Mouse (Mus musculus): ENCODE data around the gene Birc7.

Birc7 gene

DNA sequence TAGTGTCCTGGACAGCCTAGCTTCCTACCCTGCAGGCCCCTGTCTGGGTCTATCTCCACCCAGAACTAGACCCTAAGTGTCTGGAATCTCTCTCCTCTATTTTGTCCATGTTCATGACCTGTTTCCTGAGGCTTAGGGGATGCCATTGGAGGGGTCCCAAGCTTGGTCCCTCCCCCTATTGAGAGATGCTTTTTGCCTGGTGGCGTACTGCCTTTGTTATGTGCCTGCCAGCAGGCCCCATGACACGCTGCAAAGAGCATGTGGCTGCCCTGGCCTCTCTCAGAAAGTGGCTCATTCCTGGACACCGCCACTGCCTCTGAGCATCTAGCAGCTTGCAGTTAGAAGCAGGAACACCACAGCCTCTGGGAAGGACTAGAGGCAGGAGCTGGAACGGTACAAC is at the start of gene Birc7:
Gene Birc7 (plus strand): TSS at position 301 of the 400 bp plus-strand sequence.
- DNase-seq (ENCODE audit: low spot score in 2 of 2) = no peak

DNA sequence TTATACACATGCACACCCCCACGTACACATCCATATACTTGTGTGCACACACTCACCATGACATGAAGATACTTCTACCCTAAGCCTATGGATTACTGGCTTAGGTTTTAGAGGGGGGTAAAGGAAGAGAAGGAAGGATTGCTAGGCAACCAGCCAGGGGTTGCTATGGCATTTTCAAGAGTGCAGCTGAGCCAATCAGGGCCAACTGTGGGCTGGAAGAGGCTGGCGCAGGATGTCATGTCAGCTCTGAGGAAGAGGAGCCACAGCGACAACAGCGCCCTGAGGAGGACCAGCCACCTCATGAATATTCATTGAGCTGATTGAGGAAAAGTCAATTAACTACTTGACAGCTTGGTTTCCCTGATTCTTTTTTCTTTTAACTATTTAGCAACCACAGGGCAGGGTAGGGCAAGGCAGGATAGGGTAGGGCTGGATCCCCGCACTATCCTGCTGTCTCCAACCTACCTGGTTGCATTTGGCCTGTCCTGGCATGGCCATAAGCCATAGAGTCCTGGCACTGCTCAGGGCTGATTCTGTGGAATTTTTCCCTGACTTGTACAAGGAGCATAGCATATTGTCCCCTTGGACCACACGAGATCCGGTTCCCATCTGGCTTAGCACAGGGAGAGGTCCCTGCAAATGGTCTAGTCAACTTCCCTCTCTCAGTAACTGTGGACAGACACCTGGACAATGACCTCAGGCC is 49.3 kb upstream of the Birc7 start:
- no peak for DNase-seq (ENCODE audit: low spot score in 2 of 2)

DNA sequence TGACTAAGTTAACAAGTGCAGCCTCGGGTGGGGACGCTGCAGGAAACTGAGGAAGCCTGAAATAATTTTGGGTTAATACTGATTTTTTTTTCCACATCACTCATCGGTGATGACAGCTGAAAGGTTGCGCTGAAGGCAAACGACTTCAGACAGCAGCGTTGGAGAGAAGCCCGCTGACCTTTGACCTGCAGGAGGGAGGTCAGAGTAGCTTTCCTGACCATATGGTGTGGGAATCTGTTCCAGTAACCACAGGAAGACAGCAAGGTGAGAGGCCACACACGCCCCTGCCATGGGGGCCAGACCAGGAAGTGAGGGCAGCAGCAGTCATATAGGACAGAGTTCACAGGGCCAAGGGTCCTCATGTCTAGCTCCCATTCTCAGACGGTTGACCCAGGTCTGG is 47.5 kb upstream of the Birc7 start:
- DNase-seq (ENCODE audit: low spot score in 2 of 2) = no peak

DNA sequence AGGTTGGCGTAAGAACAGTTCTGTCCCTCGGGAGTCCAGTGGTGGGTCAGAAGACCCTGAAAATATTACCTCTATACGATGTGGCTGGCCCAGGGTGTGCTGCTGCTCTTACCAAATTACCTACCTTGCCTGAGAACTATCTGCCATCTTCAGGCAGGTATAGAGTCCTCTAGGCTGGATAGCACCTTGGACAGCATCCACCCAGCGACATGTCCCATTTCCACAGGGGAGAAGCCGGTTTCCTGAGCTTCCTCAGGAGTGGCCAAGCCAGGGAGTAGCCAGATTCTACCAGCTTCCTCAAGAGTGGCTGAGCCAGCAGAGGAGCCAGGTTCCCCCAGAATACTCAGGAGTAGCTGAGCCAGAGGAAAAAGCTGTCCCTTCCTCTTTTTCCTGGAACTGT is 43.6 kb upstream of the Birc7 start:
- no peak for DNase-seq (ENCODE audit: low spot score in 2 of 2)

DNA sequence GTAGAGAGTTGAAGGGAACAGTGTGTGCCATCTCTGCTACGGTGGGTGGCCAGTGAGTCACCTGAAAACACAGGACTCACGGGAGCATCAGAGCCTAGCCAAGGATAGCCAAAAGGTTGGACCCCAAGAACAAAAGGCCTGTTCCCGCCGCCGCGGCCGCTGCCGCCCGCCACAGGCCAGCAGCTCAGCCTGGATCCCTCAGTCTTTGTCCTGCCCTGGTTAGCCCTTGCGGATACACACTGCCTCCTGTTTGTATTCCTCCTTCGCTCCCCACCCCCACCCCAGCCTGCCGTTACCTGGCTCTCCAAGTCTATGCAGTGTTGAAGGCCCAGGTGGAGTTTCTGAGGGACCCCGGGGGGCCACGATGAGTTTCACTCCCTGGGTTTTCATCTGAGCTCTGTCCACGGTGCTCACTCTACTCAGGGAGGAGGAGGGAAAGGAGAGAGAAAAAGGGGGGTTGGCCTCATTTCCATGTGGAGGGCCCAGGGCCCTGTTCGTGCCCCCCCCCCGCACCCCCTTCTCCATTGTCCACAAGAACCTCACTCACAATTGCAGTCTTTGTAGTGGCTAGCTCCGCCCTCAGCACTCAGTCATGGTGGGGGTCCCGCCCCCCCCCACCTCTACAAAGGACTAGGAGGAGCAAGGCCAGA is 39.4 kb upstream of the Birc7 start:
- DNase-seq (ENCODE audit: low spot score in 2 of 2) = no peak

DNA sequence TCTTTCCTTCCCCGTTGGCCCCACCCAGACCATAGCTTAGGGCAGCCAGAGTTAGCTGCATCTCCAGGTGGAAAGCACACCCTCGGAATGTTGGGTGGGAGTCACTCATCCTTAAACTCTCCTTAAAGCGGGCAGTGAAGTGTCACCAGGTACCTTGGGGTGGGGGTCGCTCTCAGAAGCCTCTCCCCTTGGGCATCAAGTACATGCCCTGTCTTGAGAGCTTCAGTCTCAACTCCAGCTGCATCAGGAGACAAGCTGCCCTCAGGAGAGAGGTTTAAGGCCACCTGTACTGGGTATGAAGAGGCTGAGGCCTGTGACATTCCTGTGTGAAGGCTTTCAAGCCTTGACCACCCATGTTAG is 38.9 kb upstream of the Birc7 start:
- no peak for DNase-seq (ENCODE audit: low spot score in 2 of 2)

DNA sequence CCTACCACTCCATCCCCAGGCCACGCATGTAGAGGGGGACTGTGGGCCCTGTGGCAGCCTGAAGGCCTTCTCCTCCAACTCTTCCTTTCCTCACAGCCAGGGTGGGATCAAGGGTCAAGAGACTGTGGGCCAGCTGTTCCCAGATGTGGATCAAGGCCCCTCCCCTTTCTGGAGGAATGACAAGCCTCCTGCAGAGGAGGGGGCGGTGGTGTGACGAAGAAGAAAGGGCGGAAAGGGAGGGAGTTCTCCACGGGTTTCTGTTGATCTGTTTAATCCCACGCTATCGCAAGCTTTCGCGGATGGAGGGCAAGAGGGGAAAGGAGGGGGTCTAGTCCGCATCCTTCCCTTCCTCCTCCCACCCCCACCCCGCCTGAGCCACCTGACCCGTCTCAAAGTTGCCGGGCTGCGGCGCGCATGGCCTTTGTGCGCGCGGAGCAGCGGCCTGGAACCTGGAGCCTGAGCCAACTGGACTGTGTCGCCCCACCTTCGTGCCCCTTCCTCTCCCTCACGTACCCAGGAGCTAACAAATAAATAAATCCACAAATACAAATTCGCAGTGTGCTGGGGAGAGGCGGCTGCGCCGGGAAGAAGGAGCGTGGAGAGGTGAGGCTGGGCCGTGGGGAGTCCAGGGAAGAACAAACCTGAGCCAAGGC is 38.3 kb upstream of the Birc7 start:
- no peak for DNase-seq (ENCODE audit: low spot score in 2 of 2)

DNA sequence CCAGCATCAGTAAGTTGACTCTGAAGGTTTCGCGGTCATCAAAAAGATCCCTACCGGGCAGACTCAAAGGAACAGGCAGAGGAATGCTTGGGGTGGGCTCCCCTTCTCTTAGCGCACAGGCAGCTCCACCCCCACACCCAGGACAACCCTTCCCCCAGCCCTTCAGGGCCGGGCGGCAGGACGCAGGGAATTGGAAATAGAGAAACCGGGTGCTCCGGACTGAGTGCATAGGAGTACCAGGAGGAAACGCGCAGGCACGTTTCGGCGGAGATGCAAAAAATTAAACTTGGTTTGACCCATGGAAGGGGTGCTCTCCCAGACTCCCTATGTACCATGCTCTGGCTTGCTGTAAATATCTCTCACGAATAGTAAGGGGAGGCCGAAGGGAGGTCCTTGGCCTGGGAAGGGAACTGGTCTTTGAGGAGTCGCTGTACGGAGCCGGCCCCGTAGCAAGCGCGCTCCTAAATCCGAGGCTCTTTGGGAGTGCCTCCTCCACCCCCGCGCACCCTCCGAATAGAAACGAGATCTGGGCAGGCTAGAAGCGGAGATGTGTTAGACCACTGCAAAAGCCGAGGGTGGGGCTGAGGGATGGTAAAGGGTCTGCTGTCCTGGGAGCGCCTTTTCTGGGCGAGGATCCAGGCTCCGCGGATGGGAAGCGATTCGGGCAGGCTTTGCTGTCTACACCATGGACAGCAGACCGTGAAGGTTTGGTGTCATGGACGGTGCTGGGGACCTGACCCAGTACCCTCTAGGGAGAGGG is 37.6 kb upstream of the Birc7 start:
- DNase-seq (ENCODE audit: low spot score in 2 of 2) = no peak

DNA sequence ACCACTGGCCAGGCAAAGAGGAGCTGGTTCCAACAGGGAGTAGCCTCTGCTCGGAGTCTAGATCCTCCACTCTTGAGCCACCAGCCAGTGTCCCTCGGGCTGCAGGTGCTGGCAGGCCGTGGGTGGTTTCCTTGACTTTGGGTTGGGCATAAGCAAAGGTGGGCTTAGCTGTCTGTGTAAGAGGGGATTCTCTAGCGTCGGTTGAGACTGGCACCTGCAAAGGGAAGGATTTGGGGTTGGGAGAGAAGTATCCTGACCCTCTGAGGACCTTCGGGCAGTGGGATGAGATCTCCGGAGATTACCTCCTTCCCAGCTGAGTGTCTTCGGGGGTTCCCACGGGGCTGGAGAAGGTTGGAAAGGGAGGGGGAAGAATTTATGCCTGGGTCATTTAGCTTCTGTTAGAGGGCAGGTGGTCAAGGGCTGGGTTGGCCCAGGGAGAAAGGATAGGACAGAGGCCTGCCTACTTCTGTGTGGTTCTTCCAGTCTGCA is 36.9 kb upstream of the Birc7 start:
- DNase-seq (ENCODE audit: low spot score in 2 of 2) = no peak

DNA sequence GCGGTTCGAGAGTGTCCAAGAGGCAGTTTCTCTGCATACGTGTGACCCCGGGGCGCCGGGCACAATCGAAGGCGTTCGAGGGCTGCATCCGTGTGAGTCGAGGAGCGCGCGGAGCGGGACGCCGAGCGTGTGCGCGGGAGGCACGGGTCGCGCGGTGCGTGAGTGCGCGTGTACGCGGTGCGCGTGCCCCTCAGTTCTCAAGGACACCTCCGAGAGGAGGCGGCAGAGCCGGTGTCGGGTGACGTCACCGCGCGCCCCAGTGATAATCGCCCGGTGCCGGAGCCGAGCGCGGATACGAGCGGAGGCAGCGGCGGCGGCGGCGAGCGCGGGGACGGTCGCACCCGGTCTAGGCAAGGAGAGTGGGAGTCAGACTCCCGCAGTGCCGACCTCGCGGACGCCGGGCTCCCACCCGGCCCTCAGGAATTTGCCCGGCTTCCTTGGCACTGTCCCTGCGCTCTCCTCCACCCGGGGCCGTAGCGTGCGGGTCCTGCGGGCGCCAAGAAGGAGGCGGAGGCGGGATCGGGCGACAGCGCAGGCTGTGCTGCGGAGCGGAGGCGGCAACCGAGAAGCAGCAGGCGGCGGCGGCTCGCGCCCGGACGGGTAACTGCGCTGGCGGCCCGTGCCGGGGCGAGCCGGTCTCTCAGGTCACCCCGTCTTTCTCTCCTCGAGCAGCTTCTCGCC is 35.8 kb upstream of the Birc7 start:
- peak in 1 of 2 experiments; percentile 9 for DNase-seq (ENCODE audit: low spot score in 2 of 2)

DNA sequence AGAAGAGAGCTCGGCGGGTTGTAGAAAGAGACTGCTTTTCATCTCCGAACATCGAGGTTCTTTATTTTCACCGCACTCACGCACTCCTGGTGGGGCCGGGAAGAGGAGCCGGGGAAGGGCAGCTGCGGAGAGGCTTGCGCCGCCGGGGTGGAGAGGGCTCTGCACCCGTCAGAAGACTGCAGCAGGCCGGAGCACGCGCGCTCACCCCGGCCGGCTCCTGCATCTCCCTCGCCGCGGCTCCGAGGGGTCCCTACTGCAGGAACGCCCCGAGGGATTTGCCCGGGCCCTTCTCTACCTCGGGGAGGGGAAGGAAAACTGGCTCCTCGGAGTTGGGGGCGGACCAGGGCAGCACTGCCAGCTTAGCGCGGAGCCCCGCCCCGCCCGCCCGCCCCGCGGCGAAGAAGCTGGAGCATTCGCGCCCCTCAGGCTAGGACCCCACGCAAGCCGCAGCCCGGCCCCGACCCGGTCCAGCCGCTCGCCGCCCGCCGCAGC is 35.2 kb upstream of the Birc7 start:
- DNase-seq (ENCODE audit: low spot score in 2 of 2) = no peak

DNA sequence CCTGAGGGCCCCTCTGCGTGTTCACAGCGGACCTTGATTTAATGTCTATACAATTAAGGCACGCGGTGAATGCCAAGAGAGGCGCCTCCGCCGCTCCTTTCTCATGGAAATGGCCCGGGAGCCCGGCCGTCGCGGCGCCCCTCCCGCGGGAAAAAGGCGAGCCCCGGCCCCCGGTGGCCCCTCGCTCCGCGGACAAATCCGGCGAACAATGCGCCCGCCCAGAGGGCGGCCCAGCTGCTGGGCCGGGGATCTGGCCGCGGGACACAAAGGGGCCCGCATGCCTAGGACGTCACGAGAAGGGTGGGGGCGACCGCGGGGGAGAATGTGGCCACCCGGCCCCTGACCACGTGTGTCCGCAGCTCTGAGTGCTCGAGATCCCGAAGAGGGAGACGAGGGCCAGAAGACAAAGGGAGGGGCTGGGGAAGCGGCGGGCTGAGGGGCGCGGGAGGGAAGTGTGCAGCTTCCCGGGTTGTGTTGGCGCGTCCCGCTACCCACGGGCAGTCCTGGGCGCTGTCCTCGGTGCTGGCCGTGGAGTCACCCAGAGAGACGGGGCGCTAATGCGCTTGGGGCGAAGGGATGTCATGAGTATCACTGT is 34.7 kb upstream of the Birc7 start:
- peak in 1 of 2 experiments; percentile 19 for DNase-seq (ENCODE audit: low spot score in 2 of 2)

DNA sequence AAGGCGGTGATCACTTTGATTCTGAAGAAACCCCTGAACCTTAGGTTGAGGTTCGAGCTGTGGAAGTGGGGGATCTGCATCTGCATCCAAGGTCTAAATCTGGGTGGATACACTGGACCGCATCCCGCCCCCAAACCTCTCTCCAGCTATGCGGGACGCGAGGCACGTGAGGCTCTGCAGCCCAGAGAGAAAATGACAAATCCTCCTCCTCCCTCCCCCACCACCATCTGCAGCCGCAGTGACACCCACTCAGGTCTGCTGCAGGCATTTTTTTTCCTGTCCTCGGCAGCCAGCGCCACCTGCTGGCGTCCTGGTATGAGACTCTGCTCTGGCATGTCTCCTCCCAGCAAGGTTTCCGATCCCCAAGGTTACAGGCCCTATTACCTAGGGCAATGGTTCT is 34.1 kb upstream of the Birc7 start:
- peak; percentile 59 to 77 for DNase-seq (ENCODE audit: low spot score in 2 of 2)

DNA sequence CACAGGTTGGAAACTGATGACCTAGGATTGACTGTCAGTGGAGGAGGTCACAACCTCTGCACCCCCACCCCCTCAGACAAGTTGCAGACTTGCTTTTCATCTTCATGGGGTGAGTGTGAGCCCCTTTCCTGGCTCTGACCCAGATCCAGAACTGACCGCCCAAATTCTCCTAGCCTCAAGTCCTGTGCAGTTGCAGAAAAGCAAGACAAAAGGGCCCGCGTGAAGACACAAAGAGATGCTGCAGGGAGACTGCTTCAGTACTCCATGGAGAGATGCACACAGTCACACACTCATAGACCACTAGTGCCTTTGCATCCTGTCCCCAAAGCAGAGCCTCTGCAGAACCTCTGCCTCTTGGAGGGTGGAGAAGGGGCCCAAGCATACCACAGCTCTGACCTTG is 33.5 kb upstream of the Birc7 start:
- DNase-seq (ENCODE audit: low spot score in 2 of 2) = no peak

DNA sequence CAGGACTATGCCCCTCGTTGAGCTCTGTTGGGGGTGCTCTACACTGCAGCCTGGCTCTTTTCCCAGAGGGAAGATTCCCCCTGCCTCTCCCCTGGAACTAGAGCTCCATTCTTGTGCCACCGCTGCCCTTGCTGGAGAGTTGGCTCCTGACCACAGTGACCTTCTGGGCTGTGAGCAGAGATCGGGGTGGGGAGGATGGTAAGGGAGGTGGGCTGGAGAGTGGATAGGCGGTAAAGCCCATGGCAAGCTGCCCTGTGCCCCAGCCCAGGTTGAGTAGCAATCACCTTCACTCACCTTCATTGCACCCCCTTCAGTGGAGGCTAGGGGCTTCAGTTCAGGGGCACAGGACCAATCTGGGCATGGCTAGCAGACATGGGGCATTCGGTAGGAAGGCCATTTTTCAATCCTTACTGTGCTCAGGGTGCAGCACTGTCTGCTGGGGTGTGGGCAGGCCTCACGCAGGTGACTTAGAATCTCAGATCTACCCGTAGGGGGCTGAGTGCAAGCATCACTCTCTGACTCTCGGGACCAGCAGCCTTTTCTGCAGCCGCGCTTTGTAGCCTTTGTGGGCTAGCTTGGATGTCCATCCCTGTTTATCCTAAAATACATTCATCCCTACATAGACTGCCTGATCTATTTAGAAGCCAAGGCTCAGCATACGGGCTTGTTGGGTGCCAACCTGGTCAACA is 32.8 kb upstream of the Birc7 start:
- no peak for DNase-seq (ENCODE audit: low spot score in 2 of 2)

DNA sequence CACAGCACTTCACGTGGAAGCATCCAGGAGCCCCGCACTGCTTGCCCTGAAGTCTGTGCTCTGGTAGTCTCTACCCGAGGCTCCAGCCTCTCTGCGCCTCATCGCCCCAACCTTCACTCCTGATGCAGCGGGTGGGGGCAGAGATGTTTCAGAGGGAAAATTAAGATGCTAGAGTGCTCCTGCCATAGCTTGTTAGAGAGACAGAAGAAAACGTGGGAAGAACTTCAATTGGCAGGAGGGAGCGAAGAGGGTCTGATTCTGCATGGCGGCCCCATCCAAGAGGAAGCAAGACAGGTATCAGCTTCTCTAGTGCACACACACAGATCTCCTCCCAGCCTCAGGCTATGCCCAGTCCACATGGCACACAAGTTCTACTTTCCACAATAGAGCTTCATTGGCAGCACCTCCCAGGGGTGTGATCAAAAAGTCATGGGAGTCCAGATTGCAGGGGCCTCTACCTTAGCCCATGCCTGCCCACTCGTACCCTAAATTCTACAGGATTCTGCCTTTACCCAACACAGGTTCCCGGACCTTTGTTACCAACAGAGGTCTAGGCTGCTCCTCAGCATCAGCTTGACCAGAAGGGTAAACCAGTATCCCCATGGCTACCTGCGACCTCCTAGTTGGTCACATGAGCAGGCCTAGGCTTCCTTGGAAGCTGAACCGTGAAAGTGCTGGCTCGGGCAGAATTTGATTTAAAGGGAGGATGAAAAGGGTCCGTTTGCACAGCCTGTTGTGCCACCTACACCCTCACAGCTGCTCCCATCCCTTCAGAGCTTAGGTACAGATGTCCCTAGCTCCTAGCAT is 31.8 kb upstream of the Birc7 start:
- no peak for DNase-seq (ENCODE audit: low spot score in 2 of 2)

DNA sequence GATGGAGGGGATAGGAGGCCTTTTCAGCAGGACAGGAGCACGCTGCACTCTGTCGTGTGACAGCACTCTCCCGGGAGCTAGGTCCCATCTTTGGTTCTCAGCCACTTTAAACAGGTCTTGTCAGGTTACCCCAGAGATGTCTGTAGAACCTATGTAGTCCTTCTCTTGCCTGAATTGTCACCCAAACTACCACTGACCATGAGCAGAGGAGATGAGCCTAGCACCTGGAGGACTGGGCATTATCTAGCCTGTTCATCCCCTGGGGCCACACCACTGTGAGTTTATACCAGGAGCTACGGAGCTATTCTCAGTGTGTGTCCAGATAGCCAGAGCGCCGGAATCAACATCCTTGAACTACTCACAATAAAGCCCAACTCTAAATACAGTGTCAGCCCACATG is 31.0 kb upstream of the Birc7 start:
- no peak for DNase-seq (ENCODE audit: low spot score in 2 of 2)

DNA sequence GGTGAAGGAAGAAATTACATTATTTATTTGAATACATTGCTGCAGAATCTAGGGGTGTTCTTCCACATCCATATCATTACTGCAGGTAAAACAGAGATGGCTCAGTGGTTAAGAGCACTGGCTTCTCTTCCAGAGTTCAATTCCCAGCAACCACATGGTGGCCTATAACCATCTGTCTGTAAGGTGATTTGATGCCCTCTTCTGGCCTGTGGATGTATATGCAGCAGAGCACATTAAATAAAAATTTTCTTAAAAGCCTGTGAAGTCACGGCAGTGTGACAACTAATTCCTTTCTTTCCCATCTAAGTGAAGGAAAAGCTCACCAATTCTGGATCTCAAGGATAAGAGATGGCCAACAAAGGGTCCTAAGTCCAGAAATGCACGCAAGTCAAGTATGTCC is 26.7 kb upstream of the Birc7 start:
- no peak for DNase-seq (ENCODE audit: low spot score in 2 of 2)

DNA sequence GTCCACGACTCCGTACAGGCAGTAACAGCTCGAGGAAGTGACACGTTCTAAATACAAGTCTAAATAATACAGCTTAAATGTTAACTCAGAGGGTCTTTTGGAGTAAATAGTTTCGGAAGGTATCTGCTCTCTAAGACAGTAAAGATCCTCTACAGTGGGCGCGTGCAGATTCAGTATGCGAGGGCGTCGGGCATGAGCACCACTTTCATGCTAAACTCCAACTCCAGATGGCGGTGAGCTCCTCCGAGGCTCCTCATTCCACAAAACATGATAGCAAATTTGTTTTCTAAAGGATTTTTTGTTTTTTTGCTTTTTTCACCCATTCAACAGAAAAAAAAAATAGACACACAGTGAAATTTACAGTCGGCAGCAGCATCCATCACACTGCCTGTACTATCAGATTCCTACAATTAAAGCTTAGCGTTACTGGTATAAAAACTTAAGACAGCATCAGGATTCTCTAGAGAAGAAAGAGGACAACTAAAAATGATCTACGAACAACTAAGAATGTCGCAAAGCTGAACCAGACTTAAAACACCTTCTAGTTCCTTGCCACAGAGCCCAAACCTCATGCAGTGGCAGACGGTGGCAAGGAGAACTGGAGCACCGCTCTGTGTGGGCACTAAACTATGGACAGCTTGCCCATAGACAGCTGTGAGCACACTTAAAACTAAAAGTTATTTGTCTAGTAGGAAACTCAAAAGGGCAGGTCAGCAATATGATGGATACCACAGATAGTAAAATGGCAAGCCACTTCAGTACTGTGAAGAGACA is 24.2 kb upstream of the Birc7 start:
- no peak for DNase-seq (ENCODE audit: low spot score in 2 of 2)

All from thymus, postnatal 10 days (tissue).